Mouse (Mus musculus) layer of hippocampus, adult 11-12 months (tissue): ENCODE results near the gene Aph1a.
"Not testable (repeated sequence)": the region's sequence is repeated elsewhere in the genome, so short reads cannot be mapped to it uniquely, and the experiment has no call there.

Experiments
- DNase-seq: peaks from one replicate; pipeline ENCODE4 v3.0.0; 2022; ENCODE audit warnings: low spot score

The Aph1a gene

DNA sequence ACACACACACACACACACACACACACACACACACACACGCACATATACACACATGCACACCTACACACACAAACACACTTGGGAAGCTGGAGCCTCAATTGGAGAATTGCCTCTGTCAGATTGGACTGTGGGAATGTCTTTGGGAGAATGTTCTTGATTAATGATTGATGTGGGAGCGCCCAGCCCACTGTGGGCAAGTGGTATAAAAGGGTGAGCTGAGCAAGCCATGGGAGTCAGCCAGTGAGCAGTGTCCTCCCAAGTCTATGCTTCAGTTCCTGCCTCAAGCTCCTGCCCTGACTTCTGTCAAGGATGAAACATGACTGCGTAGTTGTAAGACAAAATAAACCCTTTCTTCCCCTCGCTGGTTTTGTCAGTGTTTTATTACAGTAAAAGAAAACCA lies 6.2 kb upstream of the Aph1a start:
- no peak for DNase-seq

- no peak for DNase-seq
Observed at GRCm38 (mm10) chr3:95889664-95890063, 4.1 kb upstream of the Aph1a start.

- no peak for DNase-seq
Observed at GRCm38 (mm10) chr3:95891211-95892065, 2.3 kb upstream of the Aph1a start, which contains the start of gene BC028528. BC028528 (minus strand) TSS chr3:95892005.

DNA sequence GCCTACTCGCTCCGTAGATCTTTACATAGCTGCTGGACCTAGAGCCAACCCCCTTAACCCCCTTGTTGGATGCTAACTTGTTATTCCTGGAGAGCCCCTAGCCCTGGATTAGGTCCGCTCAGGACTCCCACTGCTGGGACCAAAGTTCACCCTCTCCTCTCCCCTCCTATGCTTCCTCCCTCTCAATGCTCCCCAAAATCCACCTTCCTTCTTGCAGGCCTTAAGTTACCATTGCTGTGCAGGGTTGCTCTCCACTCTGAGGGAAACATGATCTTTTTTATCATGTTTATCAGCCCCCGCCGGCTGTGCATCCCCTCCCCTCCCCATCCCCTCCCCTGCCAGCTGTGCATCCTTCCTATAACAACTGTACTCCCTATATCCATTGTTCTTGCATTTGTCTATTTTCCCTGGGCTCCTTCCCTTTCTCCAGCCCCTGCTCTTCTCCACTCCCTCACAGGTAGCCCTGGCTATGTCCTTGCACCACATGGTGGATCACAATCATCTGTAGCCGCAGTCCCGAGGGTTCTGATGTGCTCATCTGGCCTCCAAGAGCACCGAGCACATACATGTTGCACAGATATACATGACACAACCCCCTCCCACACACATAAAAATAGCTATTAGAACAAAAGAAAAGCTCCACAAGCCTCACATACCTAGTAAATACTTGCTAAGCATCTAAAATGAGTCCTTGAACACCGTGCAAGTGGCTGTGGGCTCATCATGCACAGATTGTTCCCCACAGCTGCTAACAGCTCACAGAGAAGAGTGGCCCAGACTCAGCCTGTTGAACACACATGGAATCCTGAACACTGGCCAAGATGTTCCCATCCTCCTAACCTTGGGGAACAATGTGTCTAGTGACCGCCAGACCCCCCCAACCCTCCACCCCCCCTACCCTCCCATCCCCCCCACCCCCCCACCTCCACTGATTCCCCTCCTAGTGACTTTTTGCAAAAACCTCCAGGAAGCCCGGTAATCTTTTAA lies 1.4 kb upstream of the Aph1a start:
- no peak for DNase-seq

GRCm38 (mm10) chr3:95893126-95893525 lies 643 bp upstream of the Aph1a start:
- no peak for DNase-seq

DNA sequence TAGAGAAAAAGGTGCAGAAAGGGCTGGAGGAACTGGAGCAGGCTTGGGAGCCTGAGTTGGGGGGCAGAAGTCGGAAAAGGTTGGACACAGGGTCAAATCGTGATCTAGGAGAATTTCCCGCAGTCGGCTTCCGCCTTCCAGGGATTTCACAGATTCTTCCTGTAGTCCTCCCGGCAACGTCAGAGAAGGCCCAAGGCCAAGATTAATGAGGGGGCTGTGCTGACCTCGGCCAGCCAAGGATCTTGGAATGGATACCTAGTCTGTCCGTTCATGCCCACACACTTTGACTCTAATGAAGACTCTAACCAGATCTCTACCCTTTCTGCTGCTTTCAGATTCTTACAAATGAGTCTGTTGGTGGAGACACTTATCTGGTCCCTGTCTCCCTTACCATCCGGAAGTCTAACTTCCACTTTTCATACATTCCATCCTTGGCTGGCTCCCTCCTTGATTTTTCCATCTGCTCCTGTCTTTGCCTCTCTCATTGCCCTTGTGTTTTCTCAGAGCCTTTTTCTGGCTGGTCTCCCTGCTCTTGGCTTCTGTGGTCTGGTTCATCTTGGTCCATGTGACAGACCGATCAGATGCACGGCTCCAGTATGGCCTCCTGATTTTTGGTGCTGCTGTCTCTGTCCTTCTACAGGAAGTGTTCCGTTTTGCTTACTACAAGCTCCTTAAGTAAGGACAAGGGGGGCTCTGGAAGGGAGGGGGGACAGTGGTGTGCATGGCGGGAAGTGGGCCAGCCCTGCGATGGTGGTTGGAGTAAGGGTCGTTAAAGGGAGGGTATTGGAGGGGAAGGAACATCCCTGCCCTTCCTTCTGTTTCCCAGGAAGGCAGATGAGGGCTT lies 770 bp downstream of the Aph1a start:
- peak; percentile 57 for DNase-seq

DNA sequence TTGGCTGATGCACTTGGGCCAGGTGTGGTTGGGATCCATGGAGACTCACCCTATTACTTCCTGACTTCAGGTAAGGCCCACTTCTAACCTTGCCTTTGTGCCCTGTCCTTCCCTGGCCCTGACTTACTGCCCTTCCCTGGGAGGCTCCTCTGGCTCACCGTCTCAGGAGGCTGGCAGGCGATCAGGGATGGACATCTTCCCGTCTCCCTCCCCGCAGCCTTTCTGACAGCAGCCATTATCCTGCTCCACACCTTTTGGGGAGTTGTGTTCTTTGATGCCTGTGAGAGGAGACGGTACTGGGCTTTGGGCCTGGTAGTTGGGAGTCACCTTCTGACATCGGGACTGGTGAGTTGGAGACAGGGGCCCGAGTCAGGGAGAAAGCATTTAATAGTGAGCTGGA lies 1.7 kb downstream of the Aph1a start:
- DNase-seq, result not testable (repeated sequence)

- no peak for DNase-seq
Observed at GRCm38 (mm10) chr3:95899800-95900524, 6.2 kb downstream of the Aph1a start.

GRCm38 (mm10) chr3:95901616-95902372 lies 8.0 kb downstream of the Aph1a start:
- no peak for DNase-seq

DNA sequence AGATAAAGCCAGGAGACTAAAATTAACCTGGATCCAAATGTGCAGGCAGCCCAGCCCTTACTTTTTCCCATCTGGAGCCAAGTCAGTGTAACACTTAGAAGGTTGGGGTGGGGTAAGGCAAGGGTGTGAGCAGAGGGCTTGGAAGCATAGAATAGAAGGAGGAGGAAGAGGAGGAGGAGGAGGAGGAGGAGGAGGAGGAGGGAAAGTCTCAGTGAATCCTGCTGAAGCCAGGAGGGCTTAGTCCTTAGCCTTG lies 8.5 kb downstream of the Aph1a start:
- no peak for DNase-seq

GRCm38 (mm10) chr3:95902643-95903042 lies 8.9 kb downstream of the Aph1a start:
- DNase-seq, result no peak

DNA sequence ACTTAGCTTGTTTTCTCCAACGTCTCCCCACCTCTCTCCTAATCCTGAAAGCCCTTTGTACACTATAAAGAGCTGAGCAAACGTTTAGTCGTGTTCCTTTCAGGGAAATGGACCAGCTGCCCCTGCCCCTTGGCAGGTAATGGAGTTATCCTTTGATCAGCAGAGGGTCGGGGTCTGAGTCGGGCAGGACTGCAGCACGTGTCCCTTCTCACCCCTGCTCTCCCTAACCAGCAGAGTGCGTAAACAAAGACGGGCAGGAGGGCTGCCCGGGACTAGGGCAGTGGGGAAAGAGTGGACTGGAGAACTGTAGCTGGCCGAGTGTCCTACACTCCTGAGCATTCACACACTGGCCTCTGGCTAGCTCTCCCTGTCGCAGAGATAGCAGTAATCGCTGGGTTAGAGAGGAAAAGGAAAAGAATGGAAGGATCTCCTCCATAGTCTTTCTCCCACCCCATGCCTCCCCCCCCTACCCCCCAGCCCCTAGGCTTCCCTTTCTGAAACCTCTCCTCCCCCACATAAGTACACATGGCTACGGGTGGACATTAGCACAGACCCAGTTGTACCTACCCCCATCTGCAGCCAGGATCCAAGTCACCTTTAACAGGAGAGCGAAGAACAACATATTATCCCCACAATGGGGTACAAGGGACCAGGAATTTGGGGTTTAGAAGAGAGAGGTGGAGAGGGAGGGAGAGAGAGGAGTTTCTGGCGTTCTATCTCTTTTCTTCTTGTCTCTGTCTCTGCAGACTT lies 10.2 kb downstream of the Aph1a start:
- DNase-seq, result no peak

GRCm38 (mm10) chr3:95904568-95904967 lies 10.8 kb downstream of the Aph1a start, which contains the start of gene Car14:
Car14 (minus strand) TSS chr3:95904691.
- no peak for DNase-seq

- peak; percentile 80 for DNase-seq
Observed at GRCm38 (mm10) chr3:95905146-95905939, 11.6 kb downstream of the Aph1a start.

DNA sequence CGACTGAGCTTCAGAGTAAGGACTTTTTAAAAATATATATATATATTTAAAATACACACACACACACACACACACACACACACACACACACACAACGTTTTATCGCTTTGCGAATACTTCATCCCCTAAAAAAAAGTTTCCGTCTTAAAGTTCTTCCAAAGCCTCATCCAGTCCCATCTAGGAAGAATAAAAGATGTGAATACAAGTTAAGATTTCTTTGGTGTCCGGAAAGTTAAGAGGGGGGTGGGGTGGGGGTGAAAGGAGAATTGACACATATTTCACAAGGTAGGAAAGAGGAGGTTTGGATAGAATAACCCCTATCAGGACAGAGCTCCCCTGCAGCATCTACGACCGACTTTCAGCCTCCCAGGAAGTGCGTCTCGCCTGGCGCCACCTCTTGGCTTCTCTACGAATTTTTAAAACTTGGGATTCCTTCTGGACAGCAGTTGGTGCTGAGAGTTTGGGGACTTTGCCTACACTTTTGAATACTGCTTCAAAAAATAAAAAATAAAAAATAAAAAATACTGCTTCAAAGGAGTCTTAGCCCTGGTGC lies 12.2 kb downstream of the Aph1a start:
- peak; percentile 46 for DNase-seq

DNA sequence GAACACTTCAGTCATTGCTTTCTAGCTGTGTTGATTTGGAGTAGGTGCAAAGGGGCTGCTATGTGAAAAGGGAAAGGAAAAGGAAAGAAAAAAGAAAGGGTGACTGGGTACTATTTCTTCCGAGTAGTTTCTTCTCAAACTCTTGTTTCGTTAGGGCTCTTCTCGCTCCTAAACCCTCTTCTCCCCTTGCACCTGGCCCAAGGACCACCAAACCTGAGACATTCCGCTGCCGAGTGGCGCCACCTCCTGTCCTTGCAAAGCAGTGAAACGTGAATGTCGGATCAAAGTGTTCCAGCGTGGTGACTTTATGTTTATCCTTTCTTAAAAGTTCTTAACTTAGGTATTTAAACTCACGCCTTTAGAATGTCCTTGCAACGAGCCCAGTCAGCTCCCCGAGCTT lies 13.1 kb downstream of the Aph1a start:
- no peak for DNase-seq

DNA sequence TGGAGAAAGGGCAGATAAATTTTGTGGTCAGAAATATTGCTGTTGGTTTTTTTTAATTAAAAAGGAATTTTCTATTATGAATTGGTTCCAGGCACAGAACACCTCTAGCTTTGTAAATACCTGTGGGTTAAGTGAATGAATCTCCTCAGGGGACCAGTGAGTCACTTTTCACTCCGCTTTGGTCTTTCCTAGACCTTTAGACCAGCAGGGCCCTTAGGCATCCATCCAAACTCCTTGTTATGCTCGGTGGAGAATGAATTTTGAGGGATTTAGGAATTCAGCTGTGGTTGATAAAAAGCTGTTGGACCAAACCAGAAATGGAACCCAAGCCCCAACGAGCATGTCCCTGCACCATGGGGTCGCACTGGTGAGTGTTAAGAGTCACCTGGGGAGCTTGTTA lies 13.8 kb downstream of the Aph1a start:
- DNase-seq, result no peak

GRCm38 (mm10) chr3:95914706-95915105 lies 20.9 kb downstream of the Aph1a start:
- DNase-seq, result no peak

DNA sequence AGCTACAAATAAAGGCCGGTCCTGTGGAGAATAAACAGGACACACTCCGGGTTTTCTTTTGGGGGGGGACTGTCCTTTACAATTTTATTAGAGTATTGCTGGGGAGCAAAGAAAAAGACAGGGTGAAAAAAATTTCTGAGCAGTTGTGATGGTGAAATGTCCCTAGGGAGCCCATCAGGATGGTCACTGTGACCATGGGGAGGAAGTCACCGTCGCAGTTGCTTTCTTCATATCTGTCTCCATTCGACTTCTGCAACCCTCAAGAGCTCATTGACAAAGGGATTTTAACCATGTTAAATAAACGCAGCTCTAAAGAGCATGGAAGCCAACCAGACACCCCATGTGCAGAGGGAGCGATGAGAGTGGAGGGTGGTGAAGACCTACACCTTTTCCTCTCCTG lies 23.0 kb downstream of the Aph1a start:
- no peak for DNase-seq
